Mouse (Mus musculus) CH12.LX (cell line): Measurements from ENCODE around the gene Nsun3. TPM values are rescaled to one million over a fixed set of nuclear protein-coding genes. Genes with fewer than 3 reads are reported as not detected.

Experiments
- DNase-seq: peaks from one replicate; pipeline ENCODE4 v3.0.0-alpha.2; 2013; ENCODE audit errors: extremely low read depth
- H3K27ac ChIP-seq: 2 replicates; pipeline ENCODE4 v1.5.1; 2012; ENCODE audit warnings: low read depth, mild to moderate bottlenecking, control low read depth, moderate library complexity; ENCODE audit not compliant: insufficient read depth
- H3K27me3 ChIP-seq: replicated peaks from 2 replicates; pipeline ENCODE3; 2012; ENCODE audit warnings: inconsistent platforms
- H3K36me3 ChIP-seq, 2 experiments: replicated peaks in 1 of 2; 2 replicates each; pipeline versions ENCODE3 to v1.6.1; 2012; ENCODE audit warnings: inconsistent platforms in 1 of 2, low read length in 1 of 2, mild to moderate bottlenecking in 1 of 2, mixed read lengths in 1 of 2, moderate library complexity in 1 of 2; ENCODE audit not compliant: control insufficient read depth in 1 of 2, insufficient read depth in 1 of 2
- H3K4me1 ChIP-seq, 2 experiments: 2 replicates each; pipeline ENCODE4 v1.6.1; 2012; ENCODE audit warnings: inconsistent platforms in 1 of 2, moderate library complexity in 1 of 2; ENCODE audit not compliant: insufficient read depth in 2 of 2, control insufficient read depth in 1 of 2
- H3K4me2 ChIP-seq: 2 replicates; pipeline ENCODE4 v1.6.1; 2012; ENCODE audit warnings: low read depth, mild to moderate bottlenecking, control low read depth; ENCODE audit not compliant: poor library complexity, insufficient read depth, severe bottlenecking
- H3K4me3 ChIP-seq, 3 experiments: fragments of 150-350 bp in 1 of 3; sonication (generic) in 1 of 3; replicated peaks in 1 of 3; 2 replicates each; pipeline versions ENCODE3 to v1.5.1; 2011 to 2012; ENCODE audit warnings: low read depth in 2 of 3, low read length in 2 of 3, mild to moderate bottlenecking in 2 of 3, moderate library complexity in 2 of 3, control low read depth in 1 of 3, improper control_type of control experiment in 1 of 3, inconsistent platforms in 1 of 3, mixed read lengths in 1 of 3; ENCODE audit not compliant: poor library complexity in 1 of 3
- H3K79me2 ChIP-seq: replicated peaks from 2 replicates; pipeline ENCODE4 v1.6.1; 2012; ENCODE audit warnings: mild to moderate bottlenecking, moderate library complexity; ENCODE audit not compliant: control insufficient read depth, poor library complexity, insufficient read depth, severe bottlenecking; ENCODE audit errors: extremely low read depth
- H3K9ac ChIP-seq: 2 replicates; pipeline ENCODE4 v1.6.1; 2012; ENCODE audit warnings: low read depth, mild to moderate bottlenecking, control low read depth, moderate library complexity; ENCODE audit not compliant: insufficient read depth
- H3K9me3 ChIP-seq: replicated peaks from 2 replicates; pipeline ENCODE3; 2012; ENCODE audit warnings: low read length, inconsistent platforms, mixed read lengths
- BHLHE40 ChIP-seq: IDR thresholded peaks from 2 replicates; pipeline ENCODE4 v1.6.1; 2011; ENCODE audit warnings: mild to moderate bottlenecking, low read depth, low read length, improper control_type of control experiment
- CHD1 ChIP-seq: IDR thresholded peaks from 2 replicates; pipeline ENCODE4 v1.6.1; 2012; ENCODE audit warnings: low read depth, low read length, improper control_type of control experiment, inconsistent platforms
- CTCF ChIP-seq, 2 experiments: IDR thresholded peaks in 1 of 2; conservative IDR thresholded peaks in 1 of 2; 2 replicates each; pipeline ENCODE4 v1.5.1; 2011 to 2012; ENCODE audit warnings: low read depth in 2 of 2, low read length in 2 of 2, improper control_type of control experiment in 1 of 2, inconsistent platforms in 1 of 2, mild to moderate bottlenecking in 1 of 2, moderate library complexity in 1 of 2
- E2F4 ChIP-seq: IDR thresholded peaks from 2 replicates; pipeline ENCODE4 v1.6.1; 2011; ENCODE audit warnings: low read depth, low read length, improper control_type of control experiment; ENCODE audit not compliant: insufficient replicate concordance
- ELF1 ChIP-seq: IDR thresholded peaks from 2 replicates; pipeline ENCODE4 v1.6.1; 2014; ENCODE audit warnings: low read depth, mild to moderate bottlenecking, inconsistent platforms, low read length, improper control_type of control experiment
- EP300 ChIP-seq: IDR thresholded peaks from 2 replicates; pipeline ENCODE4 v1.6.1; 2011; ENCODE audit warnings: low read length, improper control_type of control experiment
- ETS1 ChIP-seq: conservative IDR thresholded peaks from 2 replicates; pipeline ENCODE4 v1.6.1; 2012; ENCODE audit warnings: low read depth, mild to moderate bottlenecking, inconsistent platforms, low read length, improper control_type of control experiment, moderate library complexity
- HCFC1 ChIP-seq: IDR thresholded peaks from 2 replicates; pipeline ENCODE4 v1.6.1; 2012; ENCODE audit warnings: low read depth, mild to moderate bottlenecking, inconsistent platforms, low read length, improper control_type of control experiment
- IRF4 ChIP-seq: IDR thresholded peaks from 2 replicates; pipeline ENCODE4 v1.6.1; 2014; ENCODE audit warnings: low read depth, mild to moderate bottlenecking, inconsistent platforms, low read length, improper control_type of control experiment
- JUN ChIP-seq: IDR thresholded peaks from 2 replicates; pipeline ENCODE4 v1.6.1; 2011; ENCODE audit warnings: low read depth, mild to moderate bottlenecking, low read length, improper control_type of control experiment, moderate library complexity; ENCODE audit not compliant: insufficient read depth
- JUND ChIP-seq: conservative IDR thresholded peaks from 2 replicates; pipeline ENCODE4 v1.6.1; 2011; ENCODE audit warnings: low read depth, low read length, improper control_type of control experiment
- KAT2A ChIP-seq: IDR thresholded peaks from 2 replicates; pipeline ENCODE4 v1.6.1; 2012; ENCODE audit warnings: low read length, improper control_type of control experiment, inconsistent platforms; ENCODE audit not compliant: insufficient replicate concordance
- MAFK ChIP-seq: IDR thresholded peaks from 2 replicates; pipeline ENCODE4 v1.6.1; 2011; ENCODE audit warnings: low read length, improper control_type of control experiment; ENCODE audit not compliant: insufficient replicate concordance
- MAX ChIP-seq: IDR thresholded peaks from 2 replicates; pipeline ENCODE4 v1.6.1; 2011; ENCODE audit warnings: low read length, improper control_type of control experiment
- MAZ ChIP-seq: IDR thresholded peaks from 2 replicates; pipeline ENCODE4 v1.6.1; 2012; ENCODE audit warnings: low read depth, mild to moderate bottlenecking, inconsistent platforms, low read length, improper control_type of control experiment, moderate library complexity
- MEF2A ChIP-seq: IDR thresholded peaks from 2 replicates; pipeline ENCODE4 v1.6.1; 2014; ENCODE audit warnings: low read depth, mild to moderate bottlenecking, inconsistent platforms, low read length, improper control_type of control experiment, borderline replicate concordance
- NELFE ChIP-seq: IDR thresholded peaks from 2 replicates; pipeline ENCODE4 v1.6.1; 2011; ENCODE audit warnings: low read depth, low read length, improper control_type of control experiment
- NRF1 ChIP-seq: IDR thresholded peaks from 2 replicates; pipeline ENCODE4 v1.6.1; 2014; ENCODE audit warnings: low read depth, mild to moderate bottlenecking, inconsistent platforms, low read length, improper control_type of control experiment, moderate library complexity
- PAX5 ChIP-seq: IDR thresholded peaks from 2 replicates; pipeline ENCODE4 v1.6.1; 2012; ENCODE audit warnings: low read length, inconsistent platforms, mixed read lengths
- POLR2A ChIP-seq: IDR thresholded peaks from 2 replicates; pipeline ENCODE4 v1.6.1; 2011; ENCODE audit warnings: low read depth, mild to moderate bottlenecking, improper control_type of control experiment, low read length
- POLR2AphosphoS2 ChIP-seq: IDR thresholded peaks from 2 replicates; pipeline ENCODE4 v1.6.1; 2011; ENCODE audit warnings: low read depth, low read length, improper control_type of control experiment
- RAD21 ChIP-seq: IDR thresholded peaks from 2 replicates; pipeline ENCODE4 v1.6.1; 2011; ENCODE audit warnings: low read depth, mild to moderate bottlenecking, low read length, improper control_type of control experiment, moderate library complexity
- RCOR1 ChIP-seq: conservative IDR thresholded peaks from 2 replicates; pipeline ENCODE4 v1.6.1; 2012; ENCODE audit warnings: low read depth, mild to moderate bottlenecking, inconsistent platforms, low read length, improper control_type of control experiment
- TCF12 ChIP-seq: IDR thresholded peaks from 2 replicates; pipeline ENCODE4 v1.6.1; 2014; ENCODE audit warnings: low read depth, mild to moderate bottlenecking, inconsistent platforms, low read length, improper control_type of control experiment
- UBTF ChIP-seq: IDR thresholded peaks from 2 replicates; pipeline ENCODE4 v1.6.1; 2012; ENCODE audit warnings: low read depth, mild to moderate bottlenecking, inconsistent platforms, low read length, improper control_type of control experiment, moderate library complexity
- USF2 ChIP-seq: conservative IDR thresholded peaks from 2 replicates; pipeline ENCODE4 v1.6.1; 2011; ENCODE audit warnings: low read depth, low read length, improper control_type of control experiment
- ZKSCAN1 ChIP-seq: IDR thresholded peaks from 2 replicates; pipeline ENCODE4 v1.6.1; 2012; ENCODE audit warnings: low read depth, inconsistent platforms, low read length, improper control_type of control experiment, borderline replicate concordance
- ZMIZ1 ChIP-seq: IDR thresholded peaks from 2 replicates; pipeline ENCODE4 v1.6.1; 2012; ENCODE audit warnings: low read depth, mild to moderate bottlenecking, inconsistent platforms, low read length, improper control_type of control experiment
- dilution Hi-C: fragments of 300-500 bp; cut with MboI; formaldehyde crosslinking; loops from 2 replicates; pipeline ENCODE4 v1.14.3; 2020; ENCODE audit warnings: low sequenced_read_pairs; ENCODE audit not compliant: extremely low pct_unique_long_range_greater_than_20kb, extremely low pct_ligation_motif_present
- in situ Hi-C: fragments of 300-500 bp; cut with MboI; formaldehyde crosslinking; loops from 3 replicates; pipeline ENCODE4 v1.14.3; 2019; ENCODE audit warnings: low sequenced_read_pairs, low pct_ligation_motif_present, low pct_unique_long_range_greater_than_20kb, mixed read lengths
- polyA plus RNA-seq: library from polyadenylated mRNA; unstranded; fragments of >175 nt; gene quantifications from 2 replicates; pipeline ENCODE4 v1.2.1, GENCODE M21; 2012; ENCODE audit warnings: low read depth; ENCODE audit not compliant: insufficient read length
- total RNA-seq, 2 experiments: library from RNA; depleted of rRNA; stranded (reverse); fragments of 300-350 nt in 1 of 2; fragments of >200 nt in 1 of 2; gene quantifications; 2 replicates each; pipeline ENCODE4 v1.2.3; 2012 to 2014

The Nsun3 gene
- total and polyA plus RNA-seq, 3 experiments = 8.4 to 15.3 (median 11.6) TPM

- Histone ChIP-seq H3K4me1 (peaks cover 6 to 29% of the 10 kb centered on the region in 2 experiments), H3K4me3 (no peak overlapping the region), H3K27me3 (no peaks in the 10 kb centered on the region), H3K79me2 (no peaks in the 10 kb centered on the region), H3K4me2 (no peak overlapping the region), H3K9me3 (no peaks in the 10 kb centered on the region), H3K9ac (no peak overlapping the region), H3K36me3 (peaks cover 9 to 35% of the 10 kb centered on the region in 2 experiments), H3K27ac (no peak overlapping the region)
- TF ChIP-seq ZKSCAN1 (no peak), PAX5 (no peak), EP300 (peak; percentile 31; the same call in 1 of the 2 replicates), ETS1 (peak; percentile 57), TCF12 (no peak), IRF4 (no peak), RCOR1 (no peak), MEF2A (no peak), CTCF (conservative IDR thresholded peaks at IDR 0.05 in 1 of 2, IDR thresholded peaks at IDR 0.05 in 1 of 2; ENCODE audit: low read depth in 2 of 2, low read length in 2 of 2) (no peak), POLR2A (no peak), KAT2A (no peak), HCFC1 (no peak), CHD1 (no peak), ELF1 (no peak), UBTF (no peak), E2F4 (no peak), NELFE (no peak)
- dilution Hi-C loops (no loop called here), in situ Hi-C loops (no loop called here)
- peak; percentile 40 for DNase-seq
These were observed 20.8 kb upstream of the Nsun3 start for GRCm38 (mm10) chr16:62807249-62807979.

DNA sequence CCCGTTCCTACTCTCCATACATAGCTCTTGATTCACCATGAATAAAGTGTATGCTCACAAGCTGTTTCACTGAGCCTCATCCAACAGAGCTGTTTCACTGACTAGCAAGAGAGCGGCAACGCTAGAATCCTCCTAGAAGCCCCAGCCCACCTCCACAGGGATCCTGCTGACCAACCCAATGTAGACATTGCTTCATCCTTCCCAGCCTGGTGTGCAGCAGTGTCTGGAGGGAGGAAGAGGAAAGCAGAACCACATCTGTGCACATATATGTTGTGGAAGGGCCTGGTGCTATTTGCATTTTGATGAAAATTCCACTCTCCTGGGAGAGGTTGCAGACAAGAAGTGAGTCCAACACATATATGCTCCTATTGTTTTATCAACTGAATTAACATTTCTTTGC is 18.0 kb upstream of the Nsun3 start:
- no peak overlapping the region for H3K4me3 ChIP-seq
- no peak overlapping the region for H3K27ac ChIP-seq
- no peak for DNase-seq
- H3K4me1 ChIP-seq = peaks cover 6 to 29% of the 10 kb centered on the region in 2 experiments
- no peaks in the 10 kb centered on the region for H3K9me3 ChIP-seq
- in situ Hi-C loops = no loop called here
- H3K27me3 ChIP-seq = no peaks in the 10 kb centered on the region
- H3K36me3 ChIP-seq = peaks cover 17 to 44% of the 10 kb centered on the region in 2 experiments
- H3K79me2 ChIP-seq = no peaks in the 10 kb centered on the region
- TF ChIP-seq JUN (no peak), JUND (no peak), BHLHE40 (no peak), MEF2A (no peak), MAX (no peak), ZMIZ1 (no peak), USF2 (no peak), MAZ (no peak), HCFC1 (no peak), NRF1 (no peak), E2F4 (no peak), EP300 (no peak), MAFK (no peak), POLR2AphosphoS2 (no peak), ETS1 (no peak), RAD21 (no peak)
- TF ChIP-seq, all 38 proteins: peak for 0
- Histone ChIP-seq H3K4me2 (no peak overlapping the region), H3K9ac (no peak overlapping the region)
- dilution Hi-C loops = no loop called here
